Mouse (Mus musculus) embryo, embryonic 11.5 days (tissue): ENCODE data around the gene Stkld1.

Source experiments
- DNase-seq: peaks from one replicate; pipeline ENCODE4 v3.0.0-alpha.2; 2012; ENCODE audit warnings: low read depth, low spot score

The Stkld1 gene

GRCm38 (mm10) chr2:26915927-26916728 is 17.7 kb upstream of the Stkld1 start, which contains the start of the genes Surf2 and Surf1:
TSS of gene Surf2 (plus strand) at chr2:26916367.
TSS of gene Surf1 (minus strand) at chr2:26916530.
- DNase-seq = peak; percentile 61

- DNase-seq = no peak
These were observed 17.1 kb upstream of the Stkld1 start for GRCm38 (mm10) chr2:26916738-26917137.

- no peak for DNase-seq
These were observed 14.2 kb upstream of the Stkld1 start for GRCm38 (mm10) chr2:26919684-26920083.

GRCm38 (mm10) chr2:26920190-26920855 is 13.5 kb upstream of the Stkld1 start:
- no peak for DNase-seq

GRCm38 (mm10) chr2:26921784-26922183 is 12.1 kb upstream of the Stkld1 start:
- DNase-seq = no peak

- DNase-seq = no peak
These were observed 5.9 kb upstream of the Stkld1 start for GRCm38 (mm10) chr2:26927745-26928476.

- no peak for DNase-seq
These were observed 3.5 kb upstream of the Stkld1 start for GRCm38 (mm10) chr2:26930390-26930789.

GRCm38 (mm10) chr2:26932473-26933303 is 1.2 kb upstream of the Stkld1 start:
- no peak for DNase-seq

- DNase-seq = no peak
These were observed 1.4 kb downstream of the Stkld1 start for GRCm38 (mm10) chr2:26935286-26935685.

- DNase-seq = no peak
These were observed 2.6 kb downstream of the Stkld1 start for GRCm38 (mm10) chr2:26936425-26936824.

- DNase-seq = no peak
These were observed 7.7 kb downstream of the Stkld1 start for GRCm38 (mm10) chr2:26941539-26941938.

GRCm38 (mm10) chr2:26943253-26943652 is 9.4 kb downstream of the Stkld1 start:
- DNase-seq = no peak

- no peak for DNase-seq
These were observed 16.6 kb downstream of the Stkld1 start for GRCm38 (mm10) chr2:26950411-26950810.

GRCm38 (mm10) chr2:26951346-26951905 is 17.6 kb downstream of the Stkld1 start:
- no peak for DNase-seq

- no peak for DNase-seq
These were observed 18.3 kb downstream of the Stkld1 start for GRCm38 (mm10) chr2:26952193-26952592.

GRCm38 (mm10) chr2:26952866-26953265 is 19.0 kb downstream of the Stkld1 start:
- DNase-seq = no peak

- no peak for DNase-seq
These were observed 21.0 kb downstream of the Stkld1 start for GRCm38 (mm10) chr2:26954735-26955395.

- no peak for DNase-seq
These were observed 23.1 kb downstream of the Stkld1 start for GRCm38 (mm10) chr2:26956811-26957487.

- DNase-seq = no peak
These were observed 23.6 kb downstream of the Stkld1 start for GRCm38 (mm10) chr2:26957488-26957859.

GRCm38 (mm10) chr2:26960756-26961155 is 26.9 kb downstream of the Stkld1 start:
- no peak for DNase-seq
